Mouse (Mus musculus): ENCODE results near the gene Lyst. TPM values are rescaled to one million over a fixed set of nuclear protein-coding genes. Genes with fewer than 3 reads are reported as not detected.
A peak's percentile ranks its signal among the peaks of the same experiment; 100 is the strongest.
"Not testable (repeated sequence)": the region's sequence is repeated elsewhere in the genome, so short reads cannot be mapped to it uniquely, and the experiment has no call there.

The Lyst gene
- polyA plus RNA-seq (2014; fragmentation: Nextera tagmentation; extraction: Ambion mirVana) = 2.3 and 3.1 TPM in 2 replicates

- ATAC-seq (ENCODE audit: insufficient number of reproducible peaks, low FRiP score, low TSS enrichment, low read depth) = peak; percentile 98
- Histone ChIP-seq H3K4me1 (ENCODE audit: control insufficient read depth, insufficient read depth, low read length) (0 out of 2 replicates have a peak, but pooled peaks cover 7% of the 10 kb centered on the region), H3K27ac (replicated peaks; ENCODE audit: low read depth, low read length) (no peak within 1 kb of the TSS), H3K4me2 (ENCODE audit: low read depth, severe bottlenecking) (peak within 1 kb of the TSS; percentile 94), H3K27me3 (ENCODE audit: control insufficient read depth, insufficient read depth, low read length) (no peaks in the 10 kb centered on the region), H3K9me3 (ENCODE audit: control insufficient read depth, low read length) (no peaks in the 10 kb centered on the region), H3K9ac (ENCODE audit: low read length) (peak within 1 kb of the TSS; percentile 69), H3K36me3 (ENCODE audit: control insufficient read depth, insufficient read depth, low read length) (no peaks in the 10 kb centered on the region), H3K4me3 (ENCODE audit: low read depth, low read length) (peak within 1 kb of the TSS; percentile 70)
- WGBS = under 1% methylated on average over 79 of the region's 88 CpGs
- peak; percentile 99 for DNase-seq (ENCODE audit: low spot score)
Measured at GRCm38 (mm10) chr13:13590048-13591011, at the start of gene Lyst. Gene Lyst, plus strand, starts transcription at chr13:13590397.

- H3K4me2 ChIP-seq (ENCODE audit: low read depth, severe bottlenecking); H3K4me3 ChIP-seq (ENCODE audit: low read depth, low read length); H3K9ac ChIP-seq (ENCODE audit: low read length); ATAC-seq (ENCODE audit: insufficient number of reproducible peaks, low FRiP score, low TSS enrichment, low read depth); H3K36me3 ChIP-seq (ENCODE audit: control insufficient read depth, insufficient read depth, low read length); H3K27ac ChIP-seq (replicated peaks; ENCODE audit: low read depth, low read length); H3K27me3 ChIP-seq (ENCODE audit: control insufficient read depth, insufficient read depth, low read length); H3K4me1 ChIP-seq (ENCODE audit: control insufficient read depth, insufficient read depth, low read length); H3K9me3 ChIP-seq (ENCODE audit: control insufficient read depth, low read length); DNase-seq (ENCODE audit: low spot score): not testable (repeated sequence)
- WGBS = 93% methylated on average over 10 of the region's 10 CpGs
Measured at GRCm38 (mm10) chr13:13543073-13543472, 47.1 kb upstream of the Lyst start.

GRCm38 (mm10) chr13:13546792-13547191 lies 43.4 kb upstream of the Lyst start:
- no peak for DNase-seq (ENCODE audit: low spot score)
- no peak overlapping the region for H3K27ac ChIP-seq (replicated peaks; ENCODE audit: low read depth, low read length)
- H3K4me2 ChIP-seq (ENCODE audit: low read depth, severe bottlenecking) = no peak overlapping the region
- ATAC-seq (ENCODE audit: insufficient number of reproducible peaks, low FRiP score, low TSS enrichment, low read depth) = no peak
- H3K9me3 ChIP-seq (ENCODE audit: control insufficient read depth, low read length) = no peaks in the 10 kb centered on the region
- H3K9ac ChIP-seq (ENCODE audit: low read length) = no peak overlapping the region
- H3K4me1 ChIP-seq (ENCODE audit: control insufficient read depth, insufficient read depth, low read length) = no peaks in the 10 kb centered on the region
- H3K27me3 ChIP-seq (ENCODE audit: control insufficient read depth, insufficient read depth, low read length) = no peaks in the 10 kb centered on the region
- WGBS = 74% methylated on average over 3 of the region's 3 CpGs
- no peak overlapping the region for H3K4me3 ChIP-seq (ENCODE audit: low read depth, low read length)
- H3K36me3 ChIP-seq (ENCODE audit: control insufficient read depth, insufficient read depth, low read length) = no peaks in the 10 kb centered on the region

GRCm38 (mm10) chr13:13547889-13548288 lies 42.3 kb upstream of the Lyst start:
- Histone ChIP-seq H3K4me1 (ENCODE audit: control insufficient read depth, insufficient read depth, low read length) (no peaks in the 10 kb centered on the region), H3K27me3 (ENCODE audit: control insufficient read depth, insufficient read depth, low read length) (no peaks in the 10 kb centered on the region), H3K36me3 (ENCODE audit: control insufficient read depth, insufficient read depth, low read length) (no peaks in the 10 kb centered on the region), H3K9ac (ENCODE audit: low read length) (no peak overlapping the region), H3K27ac (replicated peaks; ENCODE audit: low read depth, low read length) (no peak overlapping the region), H3K9me3 (ENCODE audit: control insufficient read depth, low read length) (no peaks in the 10 kb centered on the region), H3K4me2 (ENCODE audit: low read depth, severe bottlenecking) (no peak overlapping the region), H3K4me3 (ENCODE audit: low read depth, low read length) (no peak overlapping the region)
- DNase-seq (ENCODE audit: low spot score) = no peak
- WGBS = 91% methylated on average over 4 of the region's 4 CpGs
- no peak for ATAC-seq (ENCODE audit: insufficient number of reproducible peaks, low FRiP score, low TSS enrichment, low read depth)

DNA sequence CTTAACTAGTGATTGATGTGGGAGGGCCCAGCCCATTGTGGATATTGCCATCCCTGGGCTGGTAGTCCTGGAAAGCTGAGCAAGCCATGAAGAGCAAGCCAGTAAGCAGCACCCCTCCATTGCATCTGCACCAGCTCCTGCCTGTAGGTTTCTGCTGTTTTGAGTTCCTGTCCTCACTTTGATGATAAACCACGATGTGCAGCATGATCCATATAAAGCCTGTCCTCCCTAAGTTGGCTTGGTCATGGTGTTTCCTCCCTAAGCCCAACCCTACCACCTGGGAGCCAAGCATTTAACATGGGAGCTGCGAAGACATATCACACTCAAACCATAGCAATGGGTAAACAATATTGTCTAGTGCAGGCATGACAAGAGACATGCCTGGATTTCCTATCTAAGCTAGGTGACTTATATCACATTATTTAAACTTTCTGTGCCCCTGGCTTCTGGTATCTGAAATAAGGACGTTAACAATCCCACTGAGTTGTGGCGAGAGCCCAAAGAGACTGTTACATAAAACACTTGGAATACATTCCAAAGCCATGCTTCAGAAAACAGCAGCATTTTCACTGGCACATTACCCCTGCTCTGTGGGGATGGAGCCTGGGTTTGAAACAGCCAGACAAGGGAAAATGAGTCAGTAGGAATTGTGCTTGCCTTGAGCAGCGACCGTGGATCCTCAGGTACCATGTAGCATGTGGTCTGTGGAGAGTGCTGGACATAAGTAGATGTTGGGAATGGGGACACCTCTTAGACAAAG lies 41.6 kb upstream of the Lyst start:
- ATAC-seq (ENCODE audit: insufficient number of reproducible peaks, low FRiP score, low TSS enrichment, low read depth) = no peak
- Histone ChIP-seq H3K4me2 (ENCODE audit: low read depth, severe bottlenecking) (no peak overlapping the region), H3K36me3 (ENCODE audit: control insufficient read depth, insufficient read depth, low read length) (no peaks in the 10 kb centered on the region), H3K27ac (replicated peaks; ENCODE audit: low read depth, low read length) (no peak overlapping the region), H3K4me3 (ENCODE audit: low read depth, low read length) (no peak overlapping the region), H3K27me3 (ENCODE audit: control insufficient read depth, insufficient read depth, low read length) (no peaks in the 10 kb centered on the region), H3K9me3 (ENCODE audit: control insufficient read depth, low read length) (no peaks in the 10 kb centered on the region), H3K4me1 (ENCODE audit: control insufficient read depth, insufficient read depth, low read length) (no peaks in the 10 kb centered on the region), H3K9ac (ENCODE audit: low read length) (no peak overlapping the region)
- DNase-seq (ENCODE audit: low spot score) = no peak
- WGBS = 95% methylated on average over 6 of the region's 6 CpGs

DNA sequence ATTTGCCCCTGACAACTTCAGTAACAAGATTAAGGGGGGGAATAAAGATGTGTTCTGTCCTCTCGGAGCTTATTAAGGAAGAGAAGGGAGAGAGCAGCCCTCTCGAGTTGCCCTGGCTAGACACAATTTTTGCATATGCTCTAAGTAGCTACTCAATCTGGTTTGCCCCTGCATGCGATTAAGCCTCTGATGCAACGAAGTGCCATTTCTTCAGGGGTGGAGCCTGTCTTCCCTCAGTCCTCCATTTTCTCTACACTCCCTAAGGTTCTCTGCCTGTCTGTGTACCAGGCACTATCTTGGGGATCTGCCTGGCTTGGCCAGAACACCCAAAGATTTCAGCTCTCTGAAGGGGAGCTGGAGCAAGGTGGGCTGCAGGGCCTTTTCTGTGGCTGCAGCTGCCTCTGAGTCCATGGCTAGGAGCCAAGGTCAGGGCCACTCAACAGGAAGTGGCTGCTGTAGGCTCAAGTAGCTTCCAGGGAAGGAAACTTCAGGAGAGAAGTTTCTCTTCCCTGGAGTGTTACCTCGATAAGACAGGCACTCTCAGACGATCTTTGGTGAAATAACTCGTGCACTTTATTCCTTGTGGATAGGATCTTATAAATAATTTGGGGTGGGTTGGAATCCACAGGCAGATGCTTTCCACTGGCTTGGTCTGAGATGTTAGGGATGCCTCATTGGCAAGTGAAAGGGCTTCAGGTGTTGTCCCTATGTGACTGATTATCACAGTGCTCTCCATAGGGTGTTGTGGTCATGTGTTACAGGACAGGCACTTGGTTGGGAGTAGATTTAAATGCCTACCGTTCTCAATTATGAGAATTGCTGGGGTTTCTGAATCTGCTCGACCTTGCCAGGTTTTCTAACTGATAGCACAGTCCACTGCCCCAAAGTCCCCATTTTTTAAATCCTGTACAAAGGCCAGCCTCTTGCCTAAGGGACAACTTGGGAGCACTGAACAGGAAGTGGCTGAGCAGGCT lies 40.2 kb upstream of the Lyst start:
- Histone ChIP-seq H3K4me1 (ENCODE audit: control insufficient read depth, insufficient read depth, low read length) (no peaks in the 10 kb centered on the region), H3K4me2 (ENCODE audit: low read depth, severe bottlenecking) (no peak overlapping the region), H3K4me3 (ENCODE audit: low read depth, low read length) (no peak overlapping the region), H3K9ac (ENCODE audit: low read length) (no peak overlapping the region), H3K9me3 (ENCODE audit: control insufficient read depth, low read length) (no peaks in the 10 kb centered on the region), H3K36me3 (ENCODE audit: control insufficient read depth, insufficient read depth, low read length) (no peaks in the 10 kb centered on the region), H3K27me3 (ENCODE audit: control insufficient read depth, insufficient read depth, low read length) (no peaks in the 10 kb centered on the region), H3K27ac (replicated peaks; ENCODE audit: low read depth, low read length) (no peak overlapping the region)
- WGBS = 82% methylated on average over 9 of the region's 9 CpGs
- DNase-seq (ENCODE audit: low spot score) (no peak), ATAC-seq (ENCODE audit: insufficient number of reproducible peaks, low FRiP score, low TSS enrichment, low read depth) (no peak)

DNA sequence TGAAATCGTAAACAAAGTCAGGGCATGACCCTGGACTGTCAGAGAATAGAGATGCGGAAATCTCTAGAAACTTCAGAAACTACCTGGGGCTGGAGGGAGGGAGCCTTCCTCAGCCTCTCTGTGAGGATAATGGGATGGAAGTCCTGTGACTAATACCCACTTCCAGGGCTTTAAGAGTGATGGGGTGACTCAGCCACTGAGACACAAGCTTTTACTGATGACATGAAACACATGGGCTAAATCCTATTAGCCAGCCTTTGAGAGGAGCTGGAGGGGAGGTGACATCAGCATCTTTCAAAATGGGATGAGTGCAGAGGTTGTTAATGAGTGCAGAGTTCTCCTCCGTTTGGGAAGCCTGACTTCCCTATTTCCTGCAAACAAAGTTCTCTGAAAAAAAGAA lies 38.2 kb upstream of the Lyst start:
- 57% methylated on average over 3 of the region's 3 CpGs for WGBS
- no peak overlapping the region for H3K4me3 ChIP-seq (ENCODE audit: low read depth, low read length)
- H3K9me3 ChIP-seq (ENCODE audit: control insufficient read depth, low read length) = no peaks in the 10 kb centered on the region
- H3K36me3 ChIP-seq (ENCODE audit: control insufficient read depth, insufficient read depth, low read length) = no peaks in the 10 kb centered on the region
- H3K4me1 ChIP-seq (ENCODE audit: control insufficient read depth, insufficient read depth, low read length) = no peaks in the 10 kb centered on the region
- no peaks in the 10 kb centered on the region for H3K27me3 ChIP-seq (ENCODE audit: control insufficient read depth, insufficient read depth, low read length)
- no peak overlapping the region for H3K9ac ChIP-seq (ENCODE audit: low read length)
- no peak overlapping the region for H3K4me2 ChIP-seq (ENCODE audit: low read depth, severe bottlenecking)
- ATAC-seq (ENCODE audit: insufficient number of reproducible peaks, low FRiP score, low TSS enrichment, low read depth) = no peak
- no peak for DNase-seq (ENCODE audit: low spot score)
- no peak overlapping the region for H3K27ac ChIP-seq (replicated peaks; ENCODE audit: low read depth, low read length)

DNA sequence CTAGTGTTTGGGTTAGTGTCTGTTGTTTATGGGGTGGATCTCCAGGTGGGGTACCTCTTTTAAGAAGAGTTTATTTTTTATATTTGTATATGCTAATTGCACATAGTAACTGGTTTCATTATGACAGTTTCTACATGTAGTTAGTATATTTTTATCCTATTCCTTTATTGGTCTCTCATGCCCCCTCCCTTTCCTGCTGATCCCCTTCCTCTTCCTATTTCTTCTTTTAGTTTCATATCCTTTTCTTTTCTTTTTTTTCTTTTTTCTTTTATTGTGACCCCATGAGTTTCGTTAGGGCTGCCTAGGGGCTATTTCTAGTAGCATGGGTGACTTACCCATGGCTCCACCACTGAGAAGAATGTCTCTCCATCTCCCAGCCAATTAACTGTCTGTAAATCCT lies 36.5 kb upstream of the Lyst start:
- no peak overlapping the region for H3K4me2 ChIP-seq (ENCODE audit: low read depth, severe bottlenecking)
- WGBS = 44% methylated on average over 1 of the region's 1 CpGs
- no peak for DNase-seq (ENCODE audit: low spot score)
- H3K36me3 ChIP-seq (ENCODE audit: control insufficient read depth, insufficient read depth, low read length) = no peaks in the 10 kb centered on the region
- H3K27ac ChIP-seq (replicated peaks; ENCODE audit: low read depth, low read length) = no peak overlapping the region
- no peaks in the 10 kb centered on the region for H3K4me1 ChIP-seq (ENCODE audit: control insufficient read depth, insufficient read depth, low read length)
- no peaks in the 10 kb centered on the region for H3K9me3 ChIP-seq (ENCODE audit: control insufficient read depth, low read length)
- no peak overlapping the region for H3K9ac ChIP-seq (ENCODE audit: low read length)
- ATAC-seq (ENCODE audit: insufficient number of reproducible peaks, low FRiP score, low TSS enrichment, low read depth) = no peak
- H3K27me3 ChIP-seq (ENCODE audit: control insufficient read depth, insufficient read depth, low read length) = no peaks in the 10 kb centered on the region
- no peak overlapping the region for H3K4me3 ChIP-seq (ENCODE audit: low read depth, low read length)
